Comparison of ENCODE assay signal across 11 mouse cellular contexts in the genomic region with DNA sequence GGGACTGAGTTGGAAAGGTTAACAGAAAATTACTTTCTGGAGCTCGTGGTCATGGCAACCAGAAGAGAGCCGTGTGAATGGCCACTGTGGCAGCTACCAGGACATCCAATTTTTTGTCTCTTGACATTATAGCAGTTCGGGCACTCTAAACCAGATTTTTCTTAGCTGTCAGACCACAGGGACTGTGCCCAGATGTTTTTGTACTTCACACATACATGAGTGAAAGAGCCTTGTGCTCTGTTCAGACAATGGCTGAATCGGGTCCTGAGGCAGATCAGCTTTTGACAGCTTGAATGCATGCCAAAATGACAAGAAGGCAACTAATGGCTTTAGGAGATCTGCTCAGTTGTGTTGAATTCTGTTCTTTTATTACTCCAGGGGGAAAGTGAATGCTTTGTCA.
A peak's percentile ranks its signal among the peaks of the same experiment; 100 is the strongest.
DNase-seq lines count a peak whose midpoint lies in the region; ATAC-seq and TF ChIP-seq lines count a peak whose summit lies in the region.
"Had no signal": no experiment of that assay in that cellular context is flagged by ENCODE, and none has a peak within 500 bp of the region (broad histone marks: within the 10 kb centered on the region; RNA-seq: fewer than 3 reads in every experiment).

No protein-coding gene starts in this region.

- WGBS in embryonic facial prominence, embryonic 11.5 days, result 55% methylated on average over 4 of the region's 4 CpGs
- 62% methylated on average over 4 of the region's 4 CpGs for WGBS in embryonic facial prominence, embryonic 10.5 days
- 49% methylated on average over 4 of the region's 4 CpGs for WGBS in midbrain, embryonic 11.5 days
- 28% methylated on average over 4 of the region's 4 CpGs for WGBS in midbrain, embryonic 15.5 days
- WGBS in hindbrain, embryonic 16.5 days, result 18% methylated on average over 4 of the region's 4 CpGs
- WGBS in neural tube, embryonic 15.5 days, result 21% methylated on average over 4 of the region's 4 CpGs

- no peak overlapping the region for H3K4me2 ChIP-seq in embryonic facial prominence, embryonic 11.5 days (ENCODE audit: low read depth, low read length)
- no peak overlapping the region for H3K4me2 ChIP-seq in midbrain, embryonic 11.5 days
- no peak overlapping the region for H3K4me2 ChIP-seq in midbrain, embryonic 15.5 days
- H3K4me2 ChIP-seq in hindbrain, embryonic 16.5 days (ENCODE audit: low read length), result no peak overlapping the region
- no peak overlapping the region for H3K4me2 ChIP-seq in neural tube, embryonic 15.5 days

- no peak overlapping the region for H3K9ac ChIP-seq in embryonic facial prominence, embryonic 11.5 days (replicated peaks; ENCODE audit: low read length)
- no peak overlapping the region for H3K9ac ChIP-seq in midbrain, embryonic 11.5 days (ENCODE audit: low read length)
- H3K9ac ChIP-seq in midbrain, embryonic 15.5 days, result no peak overlapping the region
- H3K9ac ChIP-seq in hindbrain, embryonic 16.5 days (ENCODE audit: low read depth, low read length), result no peak overlapping the region
- H3K9ac ChIP-seq in neural tube, embryonic 15.5 days (replicated peaks), result no peak overlapping the region
- H3K9ac ChIP-seq: liver, postnatal 0 days had no signal

- DNase-seq in embryonic facial prominence, embryonic 11.5 days (ENCODE audit: low spot score), result peak; percentile 21
- DNase-seq in embryonic facial prominence, embryonic 10.5 days (ENCODE audit: low spot score), result no peak
- DNase-seq in midbrain, embryonic 11.5 days (ENCODE audit: low spot score, missing footprints), result no peak
- no peak for DNase-seq in layer of hippocampus, adult 2 months (ENCODE audit: low spot score in 2 of 2)
- DNase-seq in layer of hippocampus, postnatal 14 days (ENCODE audit: low spot score in 2 of 2), result no peak
- DNase-seq: cerebellum, adult 9-10 months; kidney, postnatal 10 days; liver, postnatal 0 days had no signal

- H3K36me3 ChIP-seq in embryonic facial prominence, embryonic 11.5 days (replicated peaks; ENCODE audit: control insufficient read depth, insufficient read depth, low read depth, low read length), result no peaks in the 10 kb centered on the region
- no peaks in the 10 kb centered on the region for H3K36me3 ChIP-seq in embryonic facial prominence, embryonic 10.5 days (replicated peaks)
- no peaks in the 10 kb centered on the region for H3K36me3 ChIP-seq in midbrain, embryonic 11.5 days (ENCODE audit: control insufficient read depth, insufficient read depth, low read length)
- H3K36me3 ChIP-seq in midbrain, embryonic 15.5 days (replicated peaks), result no peaks in the 10 kb centered on the region
- H3K36me3 ChIP-seq in hindbrain, embryonic 16.5 days (ENCODE audit: control insufficient read depth, insufficient read depth, low read length), result no peaks in the 10 kb centered on the region
- no peaks in the 10 kb centered on the region for H3K36me3 ChIP-seq in neural tube, embryonic 15.5 days

- no peak overlapping the region for H3K4me3 ChIP-seq in embryonic facial prominence, embryonic 11.5 days (ENCODE audit: low read depth, low read length)
- H3K4me3 ChIP-seq in embryonic facial prominence, embryonic 10.5 days, result no peak overlapping the region
- no peak overlapping the region for H3K4me3 ChIP-seq in midbrain, embryonic 11.5 days (ENCODE audit: low read depth, low read length)
- no peak overlapping the region for H3K4me3 ChIP-seq in midbrain, embryonic 15.5 days
- H3K4me3 ChIP-seq in hindbrain, embryonic 16.5 days (ENCODE audit: low read length), result no peak overlapping the region
- no peak overlapping the region for H3K4me3 ChIP-seq in neural tube, embryonic 15.5 days (replicated peaks)
- H3K4me3 ChIP-seq in layer of hippocampus, adult 2 months, result no peak overlapping the region

- no peaks in the 10 kb centered on the region for H3K9me3 ChIP-seq in embryonic facial prominence, embryonic 11.5 days (replicated peaks; ENCODE audit: control insufficient read depth, low read length)
- no peaks in the 10 kb centered on the region for H3K9me3 ChIP-seq in embryonic facial prominence, embryonic 10.5 days
- H3K9me3 ChIP-seq in midbrain, embryonic 11.5 days (ENCODE audit: control insufficient read depth, low read length), result no peaks in the 10 kb centered on the region
- no peaks in the 10 kb centered on the region for H3K9me3 ChIP-seq in midbrain, embryonic 15.5 days
- H3K9me3 ChIP-seq in hindbrain, embryonic 16.5 days (ENCODE audit: control insufficient read depth, low read length), result no peaks in the 10 kb centered on the region
- no peaks in the 10 kb centered on the region for H3K9me3 ChIP-seq in neural tube, embryonic 15.5 days (replicated peaks)

- TF ChIP-seq CTCF in layer of hippocampus, adult 2 months (conservative IDR thresholded peaks at IDR 0.05), result no peak

- no peak overlapping the region for H3K27ac ChIP-seq in embryonic facial prominence, embryonic 11.5 days (replicated peaks; ENCODE audit: low read depth, low read length)
- no peak overlapping the region for H3K27ac ChIP-seq in embryonic facial prominence, embryonic 10.5 days (replicated peaks)
- no peak overlapping the region for H3K27ac ChIP-seq in midbrain, embryonic 11.5 days (ENCODE audit: low read depth, low read length)
- no peak overlapping the region for H3K27ac ChIP-seq in midbrain, embryonic 15.5 days
- H3K27ac ChIP-seq in hindbrain, embryonic 16.5 days (ENCODE audit: low read depth, low read length), result no peak overlapping the region
- no peak overlapping the region for H3K27ac ChIP-seq in neural tube, embryonic 15.5 days (replicated peaks)
- H3K27ac ChIP-seq in layer of hippocampus, adult 2 months, result no peak overlapping the region

- ATAC-seq in embryonic facial prominence, embryonic 11.5 days (replicated peaks; ENCODE audit: insufficient number of reproducible peaks, low FRiP score, low TSS enrichment, low read depth), result no peak
- peak; percentile 40; the same call in 1 of the 2 replicates for ATAC-seq in midbrain, embryonic 11.5 days (ENCODE audit: low FRiP score)
- no peak; the same call in 1 of the 2 replicates for ATAC-seq in midbrain, embryonic 15.5 days (replicated peaks)
- peak; percentile 80 for ATAC-seq in hindbrain, embryonic 16.5 days
- peak; percentile 31; the same call in 1 of the 2 replicates for ATAC-seq in neural tube, embryonic 15.5 days (ENCODE audit: low FRiP score)
- ATAC-seq: liver, postnatal 0 days had no signal

- no peaks in the 10 kb centered on the region for H3K27me3 ChIP-seq in embryonic facial prominence, embryonic 11.5 days (ENCODE audit: control insufficient read depth, insufficient read depth, low read length)
- H3K27me3 ChIP-seq in embryonic facial prominence, embryonic 10.5 days (replicated peaks; ENCODE audit: low read depth, poor library complexity, severe bottlenecking), result no peaks in the 10 kb centered on the region
- no peaks in the 10 kb centered on the region for H3K27me3 ChIP-seq in midbrain, embryonic 11.5 days (ENCODE audit: control insufficient read depth, insufficient read depth, low read length)
- no peaks in the 10 kb centered on the region for H3K27me3 ChIP-seq in midbrain, embryonic 15.5 days (replicated peaks)
- H3K27me3 ChIP-seq in hindbrain, embryonic 16.5 days (replicated peaks; ENCODE audit: control insufficient read depth, insufficient read depth, low read length), result no peaks in the 10 kb centered on the region
- H3K27me3 ChIP-seq in neural tube, embryonic 15.5 days (replicated peaks), result no peaks in the 10 kb centered on the region

- no peaks in the 10 kb centered on the region for H3K4me1 ChIP-seq in embryonic facial prominence, embryonic 11.5 days (ENCODE audit: control insufficient read depth, insufficient read depth, low read length)
- peaks cover 6% of the 10 kb centered on the region; the same call in 1 of the 2 replicates for H3K4me1 ChIP-seq in embryonic facial prominence, embryonic 10.5 days
- H3K4me1 ChIP-seq in midbrain, embryonic 11.5 days (ENCODE audit: control insufficient read depth, insufficient read depth, low read length), result peaks cover 2% of the 10 kb centered on the region; the same call in 1 of the 2 replicates
- no peaks in the 10 kb centered on the region for H3K4me1 ChIP-seq in midbrain, embryonic 15.5 days
- peaks cover 2% of the 10 kb centered on the region; the same call in 1 of the 2 replicates for H3K4me1 ChIP-seq in hindbrain, embryonic 16.5 days (ENCODE audit: control insufficient read depth, insufficient read depth, low read depth, low read length)
- H3K4me1 ChIP-seq in neural tube, embryonic 15.5 days, result no peaks in the 10 kb centered on the region

Comparison
In these comparisons a context has a peak if more than half of its experiments do, and no peak if none do; other contexts are left out.
1. ATAC-seq: peak in midbrain, embryonic 11.5 days (single experiment), hindbrain, embryonic 16.5 days (single experiment) and neural tube, embryonic 15.5 days (single experiment); none in embryonic facial prominence, embryonic 11.5 days (single experiment) and midbrain, embryonic 15.5 days (single experiment).